Mouse (Mus musculus): ENCODE results near the gene Pbld2. TPM values are rescaled to one million over a fixed set of nuclear protein-coding genes. Genes with fewer than 3 reads are reported as not detected.

Pbld2 gene
- total and polyA plus RNA-seq, 3 experiments, result 0.19 to 0.72 (median 0.26) TPM

- no peaks in the 10 kb centered on the region for H3K27me3 ChIP-seq (replicated peaks)
- no peak for DNase-seq (ENCODE audit: extremely low read depth)
- in situ Hi-C loops (cut with MboI; ENCODE audit: low pct_ligation_motif_present, low pct_unique_long_range_greater_than_20kb, low sequenced_read_pairs) (no loop called here), dilution Hi-C loops (cut with MboI; ENCODE audit: extremely low pct_ligation_motif_present, extremely low pct_unique_long_range_greater_than_20kb, low sequenced_read_pairs) (no loop called here)
- no peak overlapping the region for H3K9ac ChIP-seq (ENCODE audit: insufficient read depth, low read depth)
- peaks cover 2 to 16% of the 10 kb centered on the region in 2 experiments; a peak in 3 of 4 replicates for H3K4me1 ChIP-seq (ENCODE audit: control insufficient read depth in 1 of 2, insufficient read depth in 2 of 2)
- H3K27ac ChIP-seq (ENCODE audit: insufficient read depth, low read depth), result no peak overlapping the region
- no peak overlapping the region for H3K4me3 ChIP-seq (replicated peaks in 1 of 3; ENCODE audit: low read depth in 2 of 3, low read length in 2 of 3, poor library complexity in 1 of 3)
- H3K4me2 ChIP-seq (ENCODE audit: insufficient read depth, low read depth, poor library complexity, severe bottlenecking), result no peak overlapping the region
- TF ChIP-seq USF1 (IDR thresholded peaks at IDR 0.05; ENCODE audit: low read depth, low read length), result no peak
- no peak for TF ChIP-seq CHD1 (IDR thresholded peaks at IDR 0.05; ENCODE audit: low read depth, low read length)
- TF ChIP-seq ELF1 (IDR thresholded peaks at IDR 0.05; ENCODE audit: low read depth, low read length), result no peak
- TF ChIP-seq PAX5 (IDR thresholded peaks at IDR 0.05; ENCODE audit: low read length), result no peak
- no peak for TF ChIP-seq ZMIZ1 (IDR thresholded peaks at IDR 0.05; ENCODE audit: low read depth, low read length)
- no peak for TF ChIP-seq SMC3 (IDR thresholded peaks at IDR 0.05; ENCODE audit: low read depth, low read length)
- no peak for TF ChIP-seq POLR2A (IDR thresholded peaks at IDR 0.05; ENCODE audit: low read depth, low read length)
- no peak for TF ChIP-seq RAD21 (IDR thresholded peaks at IDR 0.05; ENCODE audit: low read depth, low read length)
- no peak for TF ChIP-seq JUND (conservative IDR thresholded peaks at IDR 0.05; ENCODE audit: low read depth, low read length)
- TF ChIP-seq MAFK (IDR thresholded peaks at IDR 0.05; ENCODE audit: insufficient replicate concordance, low read length), result no peak
- no peak for TF ChIP-seq GABPA (IDR thresholded peaks at IDR 0.05; ENCODE audit: insufficient replicate concordance, low read depth, low read length)
- peaks cover 6% of the 10 kb centered on the region for H3K79me2 ChIP-seq (replicated peaks; ENCODE audit: control insufficient read depth, extremely low read depth, insufficient read depth, poor library complexity, severe bottlenecking)
- no peaks in the 10 kb centered on the region for H3K36me3 ChIP-seq (replicated peaks in 1 of 2; ENCODE audit: control insufficient read depth in 1 of 2, insufficient read depth in 1 of 2, low read length in 1 of 2)
- H3K9me3 ChIP-seq (replicated peaks; ENCODE audit: low read length), result no peaks in the 10 kb centered on the region
Observed at GRCm38 (mm10) chr10:63027376-63028161, 3.5 kb downstream of the Pbld2 start.

- dilution Hi-C loops (cut with MboI; ENCODE audit: extremely low pct_ligation_motif_present, extremely low pct_unique_long_range_greater_than_20kb, low sequenced_read_pairs), result no loop called here
- in situ Hi-C loops (cut with MboI; ENCODE audit: low pct_ligation_motif_present, low pct_unique_long_range_greater_than_20kb, low sequenced_read_pairs), result no loop called here
- Histone ChIP-seq H3K36me3 (replicated peaks in 1 of 2; ENCODE audit: control insufficient read depth in 1 of 2, insufficient read depth in 1 of 2, low read length in 1 of 2) (no peaks in the 10 kb centered on the region), H3K4me1 (ENCODE audit: control insufficient read depth in 1 of 2, insufficient read depth in 2 of 2) (peaks cover 2 to 16% of the 10 kb centered on the region in 2 experiments; a peak in 3 of 4 replicates), H3K27me3 (replicated peaks) (no peaks in the 10 kb centered on the region), H3K4me3 (replicated peaks in 1 of 3; ENCODE audit: low read depth in 2 of 3, low read length in 2 of 3, poor library complexity in 1 of 3) (no peak overlapping the region), H3K9me3 (replicated peaks; ENCODE audit: low read length) (no peaks in the 10 kb centered on the region), H3K27ac (ENCODE audit: insufficient read depth, low read depth) (no peak overlapping the region), H3K79me2 (replicated peaks; ENCODE audit: control insufficient read depth, extremely low read depth, insufficient read depth, poor library complexity, severe bottlenecking) (no peaks in the 10 kb centered on the region), H3K4me2 (ENCODE audit: insufficient read depth, low read depth, poor library complexity, severe bottlenecking) (no peak overlapping the region), H3K9ac (ENCODE audit: insufficient read depth, low read depth) (no peak overlapping the region)
- TF ChIP-seq USF1 (IDR thresholded peaks at IDR 0.05; ENCODE audit: low read depth, low read length), result no peak
- no peak for TF ChIP-seq JUN (IDR thresholded peaks at IDR 0.05; ENCODE audit: insufficient read depth, low read depth, low read length)
- no peak for TF ChIP-seq TBP (conservative IDR thresholded peaks at IDR 0.05; ENCODE audit: low read depth, low read length)
- TF ChIP-seq MYC (IDR thresholded peaks at IDR 0.05; ENCODE audit: low read depth, low read length), result no peak
- no peak for TF ChIP-seq POLR2A (IDR thresholded peaks at IDR 0.05; ENCODE audit: low read depth, low read length)
- no peak for TF ChIP-seq ZMIZ1 (IDR thresholded peaks at IDR 0.05; ENCODE audit: low read depth, low read length)
- TF ChIP-seq NELFE (IDR thresholded peaks at IDR 0.05; ENCODE audit: low read depth, low read length), result no peak
- no peak for TF ChIP-seq KAT2A (IDR thresholded peaks at IDR 0.05; ENCODE audit: insufficient replicate concordance, low read length)
- no peak for TF ChIP-seq ZC3H11A (IDR thresholded peaks at IDR 0.05; ENCODE audit: low read depth, low read length)
- TF ChIP-seq CHD1 (IDR thresholded peaks at IDR 0.05; ENCODE audit: low read depth, low read length), result no peak
- TF ChIP-seq MXI1 (IDR thresholded peaks at IDR 0.05; ENCODE audit: low read depth, low read length), result no peak
- TF ChIP-seq POLR2AphosphoS2 (IDR thresholded peaks at IDR 0.05; ENCODE audit: low read depth, low read length), result no peak
- no peak for TF ChIP-seq CHD2 (IDR thresholded peaks at IDR 0.05; ENCODE audit: low read length)
- TF ChIP-seq IRF4 (IDR thresholded peaks at IDR 0.05; ENCODE audit: low read depth, low read length), result no peak
- TF ChIP-seq ZNF384 (IDR thresholded peaks at IDR 0.05; ENCODE audit: low read depth, low read length), result no peak
- TF ChIP-seq UBTF (IDR thresholded peaks at IDR 0.05; ENCODE audit: low read depth, low read length), result no peak
- TF ChIP-seq BHLHE40 (IDR thresholded peaks at IDR 0.05; ENCODE audit: low read depth, low read length), result no peak
- no peak for DNase-seq (ENCODE audit: extremely low read depth)
Observed at GRCm38 (mm10) chr10:63028396-63028795, 4.3 kb downstream of the Pbld2 start.

All from CH12.LX (cell line).